Mouse (Mus musculus) thymus, postnatal 0 days (tissue): Measurements from ENCODE around the gene Agpat4. TPM values are rescaled to one million over a fixed set of nuclear protein-coding genes. Genes with fewer than 3 reads are reported as not detected.
A peak's percentile ranks its signal among the peaks of the same experiment; 100 is the strongest.

Experiments used
- DNase-seq: peaks from one replicate; pipeline ENCODE4 v3.0.0-alpha.2; 2015; ENCODE audit warnings: low spot score
- polyA plus RNA-seq: library from polyadenylated mRNA; unstranded; fragments of >200 nt; fragmentation: Nextera tagmentation; extraction: Ambion mirVana; gene quantifications from 2 replicates; pipeline ENCODE4 v1.2.1, GENCODE M21; 2015

Gene Agpat4
- polyA plus RNA-seq, result 7.7 and 11.1 TPM in 2 replicates

- peak; percentile 39 for DNase-seq
Measured at GRCm38 (mm10) chr17:12118561-12118925, at the start of gene Agpat4. Gene Agpat4 (plus strand): TSS chr17:12118704.

GRCm38 (mm10) chr17:12076816-12077215 is 41.7 kb upstream of the Agpat4 start:
- no peak for DNase-seq

DNA sequence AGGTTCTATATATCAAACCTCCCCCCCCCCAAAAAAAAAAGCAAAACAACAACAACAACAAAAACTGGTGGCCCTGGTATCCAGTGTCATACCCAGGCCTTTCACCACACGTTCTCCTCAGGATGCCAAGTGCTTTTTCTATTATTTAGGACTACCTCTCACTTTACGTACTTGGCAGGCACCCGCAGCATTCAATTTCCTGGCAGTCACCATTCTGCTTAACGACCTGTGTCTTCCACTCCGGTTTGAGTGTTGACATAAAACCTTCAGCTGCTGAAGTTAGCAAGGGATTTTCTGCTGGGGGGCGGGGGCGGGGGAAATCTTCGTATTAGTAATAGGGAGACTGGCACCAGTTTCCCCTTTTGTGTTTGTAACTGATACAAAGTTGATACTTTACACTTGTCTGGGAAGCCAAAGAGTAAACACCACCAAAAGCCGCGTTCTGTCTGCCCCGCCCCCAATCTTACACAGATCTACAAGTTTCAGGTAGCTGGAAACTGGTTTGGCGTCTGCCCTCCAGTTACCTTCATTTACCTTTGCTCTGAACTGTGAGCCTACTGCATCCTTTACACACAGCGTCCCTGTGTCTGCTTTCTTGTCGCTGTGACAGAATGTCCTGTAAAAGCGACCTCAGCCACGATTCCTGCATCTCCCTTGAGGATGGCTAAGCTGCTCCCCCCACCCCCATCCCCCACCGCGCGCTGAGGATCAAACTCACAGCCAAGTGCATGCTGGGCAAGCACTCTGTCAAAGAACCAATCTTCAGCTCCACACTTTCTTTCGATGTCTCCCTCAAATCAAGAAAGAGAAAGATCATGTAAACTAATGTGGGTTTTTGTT is 37.6 kb upstream of the Agpat4 start:
- no peak for DNase-seq

DNA sequence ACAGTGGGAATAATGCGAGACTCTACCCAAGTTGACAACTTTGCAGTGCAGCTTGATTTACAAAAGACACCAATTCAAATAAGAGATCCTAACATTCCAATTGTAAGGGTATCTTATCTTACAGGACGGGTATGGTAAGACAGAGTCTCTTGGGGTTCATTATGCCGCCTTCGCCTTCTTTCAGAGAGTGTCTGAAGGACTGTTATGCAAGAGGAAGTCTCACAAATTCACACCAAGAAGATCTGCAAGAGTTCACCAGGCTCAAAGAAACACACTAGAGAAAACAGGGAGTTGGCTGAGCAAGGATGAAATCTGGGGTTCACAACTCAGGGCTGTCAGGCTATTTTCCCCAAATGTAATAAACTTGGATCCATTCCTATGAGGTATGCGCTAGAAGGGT is 36.3 kb upstream of the Agpat4 start:
- no peak for DNase-seq

GRCm38 (mm10) chr17:12090261-12090927 is 28.1 kb upstream of the Agpat4 start:
- DNase-seq, result no peak

DNA sequence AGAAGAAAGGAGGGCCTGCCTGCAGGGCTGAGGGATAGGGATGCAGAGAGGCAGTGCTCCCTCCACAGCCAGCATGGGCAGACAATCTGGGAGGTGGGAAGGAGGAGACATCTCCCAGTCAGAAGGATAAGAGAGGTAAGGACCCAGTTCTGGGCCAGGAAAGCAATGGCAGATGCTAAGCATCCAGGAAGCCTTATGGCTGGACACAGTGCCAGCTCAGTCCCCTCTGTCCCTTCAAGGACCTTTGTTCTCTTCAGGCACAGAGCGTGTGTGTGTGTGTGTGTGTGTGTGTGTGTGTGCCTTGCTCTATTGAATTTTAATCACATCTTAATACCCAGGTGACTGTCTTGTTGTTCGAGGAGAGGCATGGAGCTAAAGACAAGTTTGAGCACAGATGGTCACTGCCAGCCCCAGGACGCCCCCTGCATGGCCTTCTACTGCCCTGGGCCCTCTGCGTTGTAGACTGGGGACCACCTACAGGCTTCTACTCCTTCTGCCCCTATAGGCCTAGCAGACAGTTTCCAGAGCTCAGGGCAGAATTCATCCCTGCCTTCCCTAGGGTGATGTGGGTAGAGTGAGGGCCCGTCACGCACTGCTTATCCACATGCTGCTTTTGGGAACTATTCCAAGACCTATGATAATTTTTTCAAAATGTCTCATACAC is 25.5 kb upstream of the Agpat4 start:
- DNase-seq, result no peak

DNA sequence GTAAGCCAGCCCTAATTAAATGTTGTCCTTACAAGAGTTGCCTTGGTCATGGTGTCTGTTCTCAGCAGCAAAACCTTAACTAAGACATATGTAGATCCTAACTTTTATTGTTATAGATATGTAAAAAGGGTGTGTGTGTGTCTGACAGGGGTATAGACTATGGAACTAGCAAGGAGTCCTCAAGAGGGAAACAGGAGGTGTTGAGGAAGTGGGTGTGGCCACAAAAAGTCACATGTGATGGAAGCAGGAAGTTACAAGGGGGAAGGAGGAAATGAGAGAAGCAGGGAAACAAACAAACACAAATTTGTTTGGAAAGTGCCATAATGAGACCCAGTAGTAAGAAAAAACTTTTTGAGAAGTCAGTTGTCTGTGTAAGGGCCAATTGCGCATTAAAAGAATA is 24.5 kb upstream of the Agpat4 start:
- DNase-seq, result no peak

DNA sequence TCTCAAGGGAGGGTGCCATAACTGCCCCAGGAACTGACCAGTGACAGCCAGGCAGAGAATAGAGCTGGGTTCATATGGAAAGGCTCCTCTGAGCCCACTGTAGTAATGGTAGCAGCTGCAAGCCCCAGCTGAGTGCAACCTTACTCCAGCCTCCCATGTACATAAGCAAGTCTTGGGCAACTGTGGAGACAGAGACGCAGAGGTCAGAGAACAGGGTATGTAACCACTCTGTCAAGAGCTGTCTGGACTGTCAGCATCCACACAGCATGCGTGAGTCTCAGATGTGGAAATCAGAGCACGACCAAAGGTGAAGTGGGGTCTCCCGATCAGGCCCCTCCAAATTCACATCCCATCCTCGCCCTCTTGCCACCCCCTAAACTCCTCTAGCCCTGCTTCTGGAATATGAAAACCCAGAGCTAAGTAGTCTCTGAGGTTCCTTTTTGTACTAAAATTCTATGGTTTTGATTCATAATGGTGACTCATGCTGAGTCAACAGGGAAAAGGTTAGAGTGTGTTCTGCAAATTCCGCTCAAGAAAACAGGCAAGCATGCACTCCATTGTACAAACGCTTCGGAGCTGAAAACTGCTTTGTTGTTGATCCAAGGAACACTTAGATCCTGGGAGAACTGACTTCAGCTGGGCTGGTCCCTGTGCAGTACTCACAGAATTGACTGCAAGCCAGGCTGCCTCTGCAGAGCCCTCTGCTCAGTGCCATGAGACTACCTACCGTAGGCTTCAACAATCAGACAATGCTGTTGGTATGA is 23.5 kb upstream of the Agpat4 start:
- no peak for DNase-seq

DNA sequence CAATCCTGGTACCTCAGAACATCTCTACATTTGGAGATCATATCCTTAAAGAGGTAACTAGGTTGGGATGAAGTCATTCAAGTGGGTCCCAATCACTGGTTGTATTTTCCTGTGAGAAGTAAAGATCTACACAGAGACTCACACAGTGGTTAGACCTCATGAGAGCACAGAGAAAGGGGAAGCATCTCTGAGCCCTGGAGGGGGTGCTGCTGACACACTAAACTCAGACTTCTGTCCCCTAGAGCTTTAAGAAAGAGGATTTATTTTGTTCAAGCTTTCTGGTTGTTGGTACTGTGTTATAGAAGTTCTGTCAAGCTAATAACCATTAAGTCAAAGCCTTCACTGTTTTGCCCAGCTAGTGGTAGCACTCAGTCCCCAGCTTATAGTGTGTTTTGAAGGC is 19.1 kb upstream of the Agpat4 start:
- DNase-seq, result no peak

DNA sequence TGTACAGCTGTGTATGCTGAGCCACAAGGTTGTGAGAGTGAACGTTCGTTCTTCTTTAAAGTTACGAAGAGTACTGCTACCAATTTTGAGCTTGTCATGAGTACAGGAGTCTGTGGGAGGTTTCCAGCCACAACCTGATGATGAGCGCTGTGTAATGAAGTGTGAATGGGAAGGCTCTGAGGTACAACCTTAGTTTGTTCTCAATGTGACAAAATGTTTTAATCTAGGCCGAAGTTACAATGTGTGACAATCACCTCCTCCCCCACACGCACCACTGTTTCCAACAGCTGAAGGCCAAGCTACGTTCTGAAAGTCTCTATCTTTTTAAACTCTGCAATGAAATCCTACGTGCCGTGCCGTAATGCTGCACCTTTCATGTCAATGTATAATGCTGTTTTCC is 16.2 kb upstream of the Agpat4 start:
- DNase-seq, result no peak

DNA sequence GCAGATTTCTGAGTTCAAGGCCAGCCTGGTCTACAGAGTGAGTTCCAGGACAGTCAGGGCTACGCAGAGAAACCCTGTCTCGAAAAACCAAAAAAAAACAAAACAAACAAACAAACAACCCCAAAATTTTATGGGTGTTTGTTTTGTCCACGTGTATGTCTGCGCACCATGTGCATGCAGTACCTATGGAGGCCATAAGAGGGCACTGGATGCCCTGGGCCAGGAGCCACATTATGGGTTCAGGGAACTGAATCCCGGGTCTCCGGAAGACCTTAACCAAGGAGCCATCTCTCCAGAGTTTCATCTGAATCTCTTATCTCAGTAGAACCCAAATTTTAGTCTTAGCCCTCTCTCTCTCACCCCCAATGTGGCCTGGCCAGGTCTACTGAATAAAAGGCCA is 14.7 kb upstream of the Agpat4 start:
- no peak for DNase-seq

DNA sequence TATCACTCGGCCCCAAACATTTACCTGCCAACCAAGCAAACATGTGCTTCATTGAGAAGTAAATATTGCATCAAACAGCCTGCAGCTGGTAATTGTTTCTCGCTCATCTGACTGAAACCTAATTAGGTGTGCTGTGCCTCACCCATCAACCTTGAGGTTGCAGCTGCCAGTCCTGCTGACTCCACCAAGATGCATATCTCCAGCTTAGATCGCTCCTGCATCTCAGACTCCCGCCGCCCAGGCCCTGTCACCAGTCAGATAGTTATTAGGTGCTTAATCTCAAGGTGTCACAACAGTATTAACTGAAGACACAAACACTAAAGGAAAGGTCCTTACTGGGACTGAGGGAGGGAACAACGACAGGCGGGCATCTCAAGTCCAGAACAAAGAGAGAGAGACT is 14.3 kb upstream of the Agpat4 start:
- no peak for DNase-seq

- no peak for DNase-seq
Measured at GRCm38 (mm10) chr17:12104690-12105089, 13.8 kb upstream of the Agpat4 start.

GRCm38 (mm10) chr17:12106255-12106654 is 12.2 kb upstream of the Agpat4 start:
- DNase-seq, result no peak

- DNase-seq, result no peak
Measured at GRCm38 (mm10) chr17:12113626-12114025, 4.9 kb upstream of the Agpat4 start.

DNA sequence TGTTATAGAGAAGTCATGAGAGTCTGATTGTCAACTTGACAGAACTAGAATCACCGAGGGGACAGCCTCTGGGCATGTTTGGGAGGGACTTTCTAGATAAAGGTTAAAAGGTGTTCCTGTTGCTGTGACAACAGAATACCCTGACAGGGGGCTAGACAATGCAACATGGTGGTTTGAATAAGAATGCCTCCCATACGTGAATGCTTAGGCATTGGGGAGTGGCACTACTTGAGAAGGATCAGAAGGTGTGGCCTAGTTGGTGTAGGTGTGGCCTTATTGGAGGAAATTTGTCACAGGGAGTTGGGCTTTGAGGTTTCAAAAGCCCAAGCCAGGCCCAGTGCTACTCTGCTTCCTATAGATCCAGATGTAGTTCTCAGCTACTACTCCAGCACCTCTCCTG is 3.4 kb upstream of the Agpat4 start:
- DNase-seq, result no peak

- peak; percentile 22 for DNase-seq
Measured at GRCm38 (mm10) chr17:12118131-12118530, 373 bp upstream of the Agpat4 start.

DNA sequence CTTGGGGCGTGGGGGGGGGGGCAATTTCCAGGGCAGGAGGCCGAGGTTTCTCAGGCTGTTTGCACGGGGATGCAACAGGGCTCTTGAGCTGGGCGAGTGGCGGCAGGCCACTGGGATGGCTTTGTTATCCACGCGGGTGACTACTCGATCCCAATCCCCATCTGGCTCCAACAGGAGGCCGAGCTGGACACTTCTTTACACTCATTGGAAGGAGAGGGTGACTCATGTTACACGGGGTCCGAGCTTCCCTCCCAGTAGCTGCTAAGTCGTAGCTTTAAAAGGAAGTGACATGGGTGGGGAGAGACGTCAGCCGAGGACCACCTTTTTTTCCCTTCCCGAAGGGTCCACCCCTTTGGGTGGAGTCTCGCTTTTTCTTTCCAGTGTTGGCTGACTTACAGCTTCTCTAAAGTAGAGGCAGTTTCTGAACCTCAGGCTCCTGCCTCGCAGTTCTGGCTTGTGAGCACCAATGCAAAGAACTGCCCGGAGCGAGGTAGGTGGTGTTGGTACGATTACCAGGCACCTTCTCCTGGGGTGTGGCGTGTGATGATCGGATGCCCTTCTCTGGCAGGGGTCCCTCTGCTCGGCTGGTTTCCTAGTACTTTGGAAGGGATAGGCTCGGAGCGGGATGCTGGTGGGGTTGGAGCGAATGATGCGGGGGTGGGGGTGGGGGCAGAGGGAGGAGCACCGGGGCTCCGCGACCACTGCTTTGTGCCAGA is 580 bp downstream of the Agpat4 start:
- peak; percentile 90 for DNase-seq

DNA sequence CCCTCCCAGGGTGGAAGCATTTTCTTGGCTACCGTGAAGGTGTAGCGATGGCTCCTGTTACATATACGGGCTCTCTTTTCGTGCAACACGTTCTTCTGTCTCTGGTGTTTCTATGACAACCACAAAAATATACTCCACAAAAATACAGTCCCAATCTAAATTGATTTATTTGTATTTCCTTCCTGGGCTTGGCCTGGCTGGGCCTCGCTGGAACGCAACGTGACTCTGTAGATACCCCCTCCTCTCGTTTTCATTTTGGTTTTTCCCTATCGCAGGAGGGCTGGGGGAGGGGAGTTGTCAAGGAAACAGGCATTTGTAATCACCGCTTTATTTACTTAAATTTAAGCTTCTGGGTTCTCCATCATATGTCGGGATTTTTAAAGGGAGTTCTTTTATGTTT is 1.2 kb downstream of the Agpat4 start:
- DNase-seq, result peak; percentile 55

DNA sequence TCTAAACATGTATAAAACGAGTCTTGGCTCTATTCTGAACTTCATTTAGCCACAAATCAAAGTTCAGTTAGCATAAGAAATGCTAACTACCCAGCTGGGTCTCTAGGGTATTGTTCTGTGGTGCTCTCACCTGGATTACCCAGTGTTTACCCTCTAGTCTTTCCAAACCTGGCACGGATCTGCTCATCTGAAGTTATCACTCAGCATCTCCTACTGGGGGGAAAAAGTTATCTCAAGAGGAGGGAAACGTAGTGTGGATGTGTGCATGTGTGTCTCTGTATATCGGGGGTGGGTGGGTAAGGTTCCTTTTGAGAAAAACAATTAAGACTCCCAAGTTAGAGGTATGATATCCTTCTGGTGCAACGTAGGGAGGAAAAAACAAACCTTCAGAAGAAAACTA is 1.8 kb downstream of the Agpat4 start:
- no peak for DNase-seq

DNA sequence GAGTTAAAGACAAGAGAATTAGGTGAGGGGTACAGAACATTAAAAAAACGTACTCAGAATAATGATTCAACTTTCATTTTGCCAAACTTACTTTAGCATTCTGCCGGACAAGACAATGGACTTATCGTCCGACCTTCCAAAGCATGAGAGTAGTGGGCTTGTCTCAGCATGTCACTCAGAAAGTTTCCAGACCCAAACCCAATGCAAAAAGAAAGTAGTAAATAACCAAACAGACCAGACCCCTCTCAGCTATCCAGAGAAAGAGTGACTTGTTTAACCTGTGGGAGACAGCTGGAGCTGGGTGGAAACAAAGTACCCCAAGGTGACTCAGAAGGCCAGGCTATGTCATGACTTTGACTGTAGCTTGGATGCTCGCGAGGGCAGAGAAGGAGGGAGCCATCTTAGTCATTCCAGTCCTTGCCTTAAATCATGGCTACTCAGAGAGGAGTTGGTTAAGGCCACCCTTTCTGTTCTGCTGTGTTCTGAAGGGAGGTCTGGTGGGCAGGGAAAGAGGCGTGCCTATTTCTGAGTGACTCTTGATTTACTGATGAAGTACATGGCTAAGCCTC is 2.8 kb downstream of the Agpat4 start:
- no peak for DNase-seq
